Mouse (Mus musculus) lung, adult 2 months (tissue): ENCODE data around the gene Gm45234.

Source experiments
- CTCF ChIP-seq: fragments of 200-500 bp; IDR thresholded peaks from 2 replicates; pipeline ENCODE4 v1.5.1; 2011; ENCODE audit warnings: mild to moderate bottlenecking, low read length, control low read depth; ENCODE audit not compliant: insufficient read depth
- POLR2A ChIP-seq: fragments of 200-500 bp; IDR thresholded peaks from 2 replicates; pipeline ENCODE4 v1.6.1; 2011; ENCODE audit warnings: low read depth, mild to moderate bottlenecking, control low read depth, low read length, borderline replicate concordance; ENCODE audit errors: extremely low read depth

GRCm38 (mm10) chr6:124758849-124759232, 3.0 kb upstream of the Gm45234 start:
- TF ChIP-seq POLR2A = no peak
- no peak for TF ChIP-seq CTCF
